Mouse (Mus musculus) layer of hippocampus, adult 18-20 months (tissue): Measurements from ENCODE around the gene Dnah12. TPM values are rescaled to one million over a fixed set of nuclear protein-coding genes. Genes with fewer than 3 reads are reported as not detected.
"Not testable (repeated sequence)": the region's sequence is repeated elsewhere in the genome, so short reads cannot be mapped to it uniquely, and the experiment has no call there.

Source experiments
- DNase-seq, 2 experiments: peaks; one replicate each; pipeline ENCODE4 v3.0.0; 2022; ENCODE audit warnings: low spot score in 2 of 2
- microRNA-seq, 2 experiments: library from miRNA; unstranded; fragments of <30 nt; microRNA quantifications; one replicate each; pipeline ENCODE4 v1.2.0; 2021
- total RNA-seq, 2 experiments: library from RNA; stranded (reverse); gene quantifications; 2 replicates each; pipeline ENCODE4 v1.2.3; 2021

Dnah12 gene
- total RNA-seq, 2 experiments from 2014 or later = 0.20 to 0.92 TPM

DNA sequence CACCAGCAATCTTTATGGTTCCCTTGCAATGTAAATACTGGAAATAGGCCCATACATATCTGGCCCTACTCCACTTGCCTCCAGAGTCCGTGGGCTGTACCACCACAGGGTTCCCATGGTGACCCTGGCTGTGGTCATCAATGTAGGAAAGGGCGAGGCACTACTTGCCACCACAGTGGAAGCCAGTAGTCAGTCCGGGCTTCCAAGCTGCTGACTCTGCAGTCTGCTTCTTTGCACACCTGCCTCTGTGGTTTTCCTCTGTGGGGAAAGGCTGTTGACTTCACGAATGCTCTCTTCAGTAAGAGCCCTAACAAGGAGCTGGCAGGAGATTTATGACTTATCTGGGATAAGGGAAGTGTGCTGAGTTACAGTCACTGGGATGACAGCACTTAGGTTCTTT, 185.7 kb downstream of the Dnah12 start:
- no peak for DNase-seq

DNA sequence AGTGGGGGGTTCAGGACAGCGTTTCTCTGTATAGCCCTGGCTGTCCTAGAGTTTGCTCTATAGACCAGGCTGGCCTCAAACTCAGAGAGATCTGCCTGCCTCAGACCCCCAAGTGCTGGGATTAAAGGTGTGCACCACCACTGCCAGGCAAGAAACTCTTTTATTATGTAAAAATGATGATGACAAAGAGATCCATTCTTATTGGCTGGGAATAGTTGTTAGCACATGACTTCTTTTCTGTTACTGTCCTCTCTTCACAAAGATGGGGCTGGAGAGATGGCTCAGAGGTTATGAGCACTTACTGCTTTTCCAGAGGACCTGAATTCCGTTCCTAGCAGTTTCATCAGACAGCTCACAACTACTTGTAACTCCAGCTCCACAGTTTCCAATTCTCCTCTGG, 186.9 kb downstream of the Dnah12 start:
- DNase-seq = no peak

DNA sequence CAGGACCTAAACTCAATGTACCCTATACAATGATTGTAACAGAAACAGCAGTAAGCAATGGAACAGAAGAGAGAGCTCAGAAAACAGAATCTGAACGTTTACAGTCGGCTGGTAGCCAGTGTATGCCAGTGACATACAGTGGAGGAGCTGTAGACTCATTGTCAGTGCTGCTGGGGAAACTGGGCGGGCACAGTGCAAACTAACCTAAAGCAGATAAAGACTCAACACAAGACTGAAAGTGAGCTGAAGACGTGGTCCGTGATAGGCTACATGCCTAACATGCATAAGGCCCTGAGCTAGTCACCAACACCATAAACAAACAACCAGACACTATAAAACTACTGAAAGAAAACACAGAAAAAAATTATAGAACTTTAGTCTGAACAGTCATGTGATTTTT, 188.6 kb downstream of the Dnah12 start:
- no peak for DNase-seq

DNA sequence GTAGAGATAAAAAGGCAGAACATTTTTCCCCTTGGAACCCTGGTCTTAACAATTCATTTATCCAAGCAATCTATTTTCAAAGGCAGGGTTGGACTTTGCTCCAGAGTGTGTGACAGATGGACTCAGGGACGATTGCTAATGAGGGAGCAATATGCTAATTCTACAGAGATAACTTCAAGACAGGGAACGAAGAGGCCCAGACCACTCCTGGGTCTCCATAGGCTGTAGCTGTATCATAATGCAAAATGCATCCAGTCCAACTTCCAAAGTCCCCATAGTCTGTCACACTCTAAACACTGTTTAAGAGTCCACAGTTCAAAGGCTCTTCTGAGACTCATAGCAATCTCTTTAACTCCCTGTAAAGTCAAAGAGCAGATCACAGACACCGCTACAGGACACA, 194.2 kb downstream of the Dnah12 start:
- no peak for DNase-seq

DNA sequence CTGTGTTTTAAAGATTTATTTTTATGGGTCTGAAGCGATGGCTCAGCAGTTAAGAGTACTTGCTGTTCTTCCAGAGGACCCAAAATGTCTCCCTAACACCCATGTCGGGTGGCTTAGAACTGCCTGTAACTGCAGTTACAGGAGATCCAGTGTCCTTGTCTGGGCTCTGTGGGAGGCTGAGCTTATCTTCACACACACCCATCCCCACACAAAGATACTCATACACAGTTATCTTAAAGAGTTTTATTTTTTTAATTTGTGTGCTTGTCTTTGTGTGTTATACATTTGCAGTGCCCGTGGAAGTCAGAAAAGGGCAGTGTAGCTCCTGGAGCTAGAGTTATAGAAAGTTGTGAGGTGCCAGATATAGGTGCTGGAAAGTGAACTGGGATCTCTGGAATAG, 197.7 kb downstream of the Dnah12 start:
- DNase-seq = no peak

DNA sequence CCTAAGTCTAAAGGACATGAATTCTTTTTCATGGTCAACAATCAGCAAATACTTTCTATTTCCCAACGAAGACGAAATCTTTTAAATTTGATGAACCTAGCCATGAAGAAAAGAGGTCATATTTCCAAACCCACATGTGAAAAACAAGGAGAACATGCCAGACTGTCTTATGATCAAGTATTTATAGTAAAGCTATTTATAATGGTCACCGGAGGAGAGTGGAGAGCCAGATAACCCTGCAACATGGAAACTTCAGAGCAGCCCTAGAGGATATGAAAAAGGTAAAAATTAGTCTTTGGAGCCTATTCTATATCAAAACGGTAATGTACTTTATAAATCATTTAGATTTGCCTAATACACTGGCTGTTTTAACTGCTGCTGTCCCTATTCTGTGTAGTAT, 201.3 kb downstream of the Dnah12 start, which contains the start of gene Asb14:
Asb14 (plus strand) TSS at position 166 of the 400 bp plus-strand sequence.
- no peak for DNase-seq

DNA sequence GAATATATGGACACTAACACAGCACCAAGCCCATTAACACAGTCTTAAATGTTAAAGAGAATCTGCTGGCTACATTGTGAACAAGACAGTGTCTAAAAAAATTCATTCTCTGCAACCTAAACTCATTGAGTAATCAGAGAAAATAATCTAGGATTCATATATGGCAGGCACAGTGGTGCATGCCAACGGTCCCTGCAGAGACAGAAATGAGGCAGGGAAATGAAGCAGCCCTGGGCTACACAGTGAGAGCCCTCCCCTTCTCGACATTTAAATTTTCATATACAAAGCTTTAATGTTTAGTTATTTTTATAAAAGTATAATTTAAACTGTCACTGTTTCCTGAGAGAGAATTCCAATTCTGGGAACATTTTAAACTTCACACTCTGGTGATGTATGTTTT, 206.4 kb downstream of the Dnah12 start:
- no peak for DNase-seq

DNA sequence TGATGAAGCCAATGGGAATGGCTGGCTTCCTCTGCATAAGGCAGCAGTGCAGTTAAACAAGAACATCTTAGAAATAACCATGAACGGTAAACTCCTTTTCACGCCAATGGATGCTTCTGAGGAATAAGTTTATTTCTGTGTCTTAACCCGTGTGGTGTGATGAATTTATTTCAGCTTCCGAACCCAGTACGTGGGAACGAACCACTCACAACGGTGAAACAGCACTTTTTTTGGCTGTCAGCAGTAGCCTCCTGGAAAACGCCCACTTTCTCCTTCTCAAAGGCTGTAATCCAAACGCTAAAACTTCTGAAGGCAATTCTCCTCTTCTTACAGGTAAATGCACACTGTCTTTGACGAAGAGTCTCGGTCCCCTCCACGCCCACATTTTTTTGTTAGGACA, 207.8 kb downstream of the Dnah12 start:
- no peak for DNase-seq

DNA sequence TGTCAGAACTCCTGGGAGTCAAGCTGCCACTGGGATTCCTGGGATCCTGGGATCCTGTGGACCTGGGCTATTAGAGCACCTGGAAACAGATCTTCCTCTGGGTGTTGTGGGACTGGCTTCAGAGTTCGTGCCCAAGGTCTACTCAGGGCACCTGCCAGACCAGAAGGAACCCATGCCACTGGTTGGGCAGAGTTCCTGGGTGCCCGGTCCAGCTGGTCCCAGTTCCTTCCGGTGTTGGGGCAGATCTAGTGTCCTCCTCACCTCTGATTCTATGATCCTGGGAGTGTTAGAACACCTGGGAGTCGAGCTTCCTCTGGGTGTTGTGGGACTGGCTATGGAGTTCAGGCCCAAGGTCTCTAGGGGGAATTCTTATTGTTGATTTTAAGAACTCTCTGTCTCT, 214.3 kb downstream of the Dnah12 start:
- DNase-seq = no peak

DNA sequence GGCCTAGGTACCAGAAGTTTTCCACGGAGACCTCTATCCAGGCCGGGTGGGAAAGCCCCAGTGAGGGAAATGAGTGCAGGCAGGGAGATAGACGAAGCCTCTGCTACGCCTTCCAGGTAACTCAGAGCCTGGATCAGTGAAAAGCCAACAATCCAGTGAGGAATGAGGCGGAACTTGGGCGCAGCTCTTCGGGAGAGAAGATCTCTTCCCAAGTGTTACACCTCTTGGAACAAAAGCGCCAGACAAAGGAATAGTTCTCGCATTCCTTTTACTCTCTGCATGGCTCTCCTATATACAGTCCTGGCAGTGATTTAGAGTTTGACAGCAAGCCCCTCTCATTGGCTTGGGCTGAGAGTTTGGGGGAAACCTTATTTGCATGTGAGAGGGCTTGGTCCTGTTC, 217.4 kb downstream of the Dnah12 start:
- DNase-seq = not testable (repeated sequence)

DNA sequence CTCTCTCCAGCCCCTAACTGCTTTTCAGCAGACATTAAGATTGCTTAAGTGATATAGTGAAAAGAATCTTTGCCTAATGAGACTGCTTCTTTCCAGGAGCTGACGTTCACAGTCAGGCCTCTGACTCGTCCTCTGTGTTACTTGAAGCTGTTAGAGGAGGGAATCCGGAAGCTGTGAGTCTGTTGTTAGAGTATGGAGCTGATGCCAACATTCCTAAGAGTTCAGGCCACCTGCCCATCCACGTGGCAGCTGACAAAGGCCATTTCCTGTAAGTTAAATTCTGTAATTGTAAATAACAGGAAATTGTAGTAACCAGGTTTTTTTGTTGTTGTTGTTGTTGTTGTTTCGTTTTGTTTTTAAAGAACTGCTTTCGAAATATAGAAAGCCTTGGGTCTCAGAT, 218.1 kb downstream of the Dnah12 start:
- no peak for DNase-seq

DNA sequence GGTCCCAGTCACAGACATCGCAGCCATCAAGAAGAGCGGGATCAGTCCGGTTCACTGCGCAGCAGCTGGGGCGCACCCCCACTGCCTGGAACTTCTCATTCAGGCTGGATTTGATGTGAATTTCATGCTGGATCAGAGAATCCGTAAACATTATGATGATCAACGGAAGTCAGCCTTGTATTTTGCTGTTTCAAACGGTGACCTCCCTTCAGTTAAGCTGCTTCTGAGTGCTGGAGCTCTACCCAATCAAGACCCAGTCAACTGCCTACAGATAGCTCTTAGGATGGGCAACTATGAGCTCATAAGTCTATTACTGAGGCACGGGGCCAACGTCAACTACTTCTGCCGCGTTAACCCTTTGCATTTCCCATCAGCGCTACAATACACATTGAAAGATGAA, 218.8 kb downstream of the Dnah12 start:
- DNase-seq = no peak

DNA sequence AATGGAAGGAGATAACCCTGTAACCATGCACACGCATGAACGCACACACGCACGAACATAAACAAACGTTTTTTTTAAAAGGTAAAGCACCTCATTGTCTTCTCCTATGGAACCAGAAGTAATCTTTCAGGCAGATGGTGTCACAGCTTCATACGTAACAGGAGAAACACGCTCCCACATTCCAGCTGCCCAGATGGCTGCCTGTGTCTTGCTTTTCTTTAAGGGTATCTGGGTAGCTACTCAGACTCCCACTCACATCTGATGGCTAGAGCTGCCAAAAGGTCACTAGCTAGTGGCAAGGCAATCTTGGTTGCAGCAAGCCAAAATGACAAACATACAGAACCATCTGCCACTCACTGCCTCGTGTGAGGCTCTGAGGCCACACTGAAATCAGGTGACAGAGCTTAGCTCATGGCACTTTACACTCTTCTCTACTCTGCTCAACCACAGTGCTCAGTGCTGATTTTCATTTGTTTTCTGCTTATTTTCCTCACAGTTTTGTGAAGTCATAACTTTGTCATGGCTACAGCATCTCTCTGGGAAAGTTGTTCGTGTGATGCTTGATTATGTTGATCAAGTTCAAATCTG, 220.7 kb downstream of the Dnah12 start:
- peak; percentile 16 to 42 for DNase-seq

DNA sequence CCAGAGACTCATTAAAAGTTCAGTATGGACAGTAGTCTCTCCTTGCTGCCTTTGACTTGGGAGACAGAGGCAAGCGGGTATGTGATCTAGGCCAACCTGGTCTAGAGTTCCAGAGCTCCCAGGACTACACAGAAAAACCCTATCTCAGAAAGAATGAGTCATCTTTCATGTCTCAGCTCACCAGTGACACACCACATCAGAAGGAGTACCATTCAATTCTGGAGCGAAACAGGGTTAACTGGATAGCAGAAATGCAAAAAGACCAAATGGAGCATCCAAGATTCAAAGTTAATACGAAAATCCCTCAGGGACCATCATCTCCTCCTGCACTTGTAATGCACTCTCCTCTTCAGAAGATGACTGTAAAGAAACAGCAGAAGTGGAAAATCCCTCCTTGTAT, 226.2 kb downstream of the Dnah12 start:
- DNase-seq = no peak

DNA sequence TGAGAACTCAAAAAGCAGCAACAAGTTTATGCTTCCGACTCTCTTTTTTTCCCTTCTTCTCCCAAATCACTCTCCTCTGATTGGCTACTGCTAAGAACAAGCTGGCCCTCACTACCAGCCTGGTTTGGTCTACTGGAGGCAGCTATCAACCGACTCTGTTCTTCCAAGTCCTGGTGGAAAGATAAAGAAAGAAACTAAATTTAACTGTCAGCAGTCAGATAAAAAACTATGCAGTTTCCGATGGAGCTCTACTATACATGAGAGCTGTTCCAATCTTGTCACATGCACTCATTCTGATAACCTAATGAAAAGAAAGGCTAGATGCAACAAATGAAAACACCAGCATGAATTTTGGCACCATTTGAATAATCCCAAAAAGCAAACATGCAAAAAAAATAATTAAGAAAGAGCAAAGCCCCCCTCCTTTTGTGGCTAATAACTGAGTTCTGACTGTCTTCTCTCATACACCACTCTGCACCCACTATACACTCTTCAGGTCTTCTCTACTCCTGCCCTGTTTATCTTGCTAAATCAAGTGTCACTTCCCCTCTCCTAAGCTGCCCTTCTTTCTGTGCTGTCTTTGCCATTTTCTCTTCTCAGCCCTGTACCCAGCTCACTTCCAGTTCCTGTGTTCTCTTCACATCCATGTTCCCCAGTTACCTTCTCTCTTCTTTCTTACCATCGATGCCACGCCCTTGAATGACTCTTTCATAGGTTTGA, 230.8 kb downstream of the Dnah12 start:
- no peak for DNase-seq

DNA sequence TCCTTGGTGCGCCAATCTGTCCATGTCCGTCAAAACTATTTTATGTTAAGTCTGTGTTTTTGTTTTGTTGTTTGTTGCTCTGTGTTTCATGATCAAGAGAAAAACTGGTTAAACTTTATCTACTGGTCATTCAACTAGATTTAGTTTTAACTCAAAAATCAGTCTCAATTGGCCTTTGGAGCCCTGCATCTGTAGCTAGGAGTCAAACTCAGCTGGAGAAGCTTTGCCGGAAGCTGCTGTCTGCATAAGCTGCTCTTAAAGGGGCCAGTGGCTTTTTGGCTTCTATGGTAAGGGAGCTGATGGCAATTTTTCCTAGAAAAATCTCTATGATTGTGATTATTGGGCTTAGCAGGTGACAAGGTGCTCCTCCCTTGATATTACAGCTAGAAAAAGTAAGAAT, 241.8 kb downstream of the Dnah12 start:
- DNase-seq = no peak

DNA sequence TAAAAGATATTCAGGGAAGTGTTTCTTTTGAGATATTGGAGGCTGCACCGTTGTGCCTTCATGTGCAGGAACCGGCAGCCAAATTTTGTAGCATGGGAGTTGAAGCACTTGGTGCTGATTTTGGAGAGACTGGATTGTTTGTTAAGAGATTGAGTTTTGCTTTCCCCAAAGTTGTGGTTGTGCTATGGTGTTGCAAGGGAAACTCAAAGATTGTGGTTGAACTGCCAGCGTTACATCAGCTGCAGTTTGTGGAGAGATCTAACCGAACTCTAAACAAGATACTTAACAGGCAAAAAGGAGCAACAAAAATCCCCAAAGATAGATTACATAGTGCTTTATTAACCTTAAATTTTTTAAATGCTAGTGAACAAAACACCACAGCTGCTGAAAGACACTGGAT, 242.5 kb downstream of the Dnah12 start:
- DNase-seq = no peak

Small RNA genes lying within 50 kb of the gene (microRNA-seq; reads per million reads assigned to microRNA genes)
- 0 to 0.74 reads per million in 2 experiments for gene Mir7672

Other genes with a start within 250 kb of the Dnah12 start
- 100 to 1,000 TPM in 1 of 2 experiments, 10 to 100 TPM in 1; 99.2 to 103 TPM for gene Slmap, start 158.3 kb upstream of the Dnah12 start, total RNA-seq
- 10 to 100 TPM; 24.8 to 25.6 TPM for gene Dennd6a, start 119.4 kb upstream of the Dnah12 start, total RNA-seq
- 100 to 1,000 TPM; 116 to 119 TPM for gene Arf4, start 55.2 kb upstream of the Dnah12 start, total RNA-seq
- gene Pde12, start 23.4 kb upstream of the Dnah12 start, total RNA-seq = 1 to 10 TPM; 7.9 to 8.3 TPM
- under 1 TPM in 1 of 2 experiments, not detected in 1; 0.43 TPM for gene Asb14, start 201.3 kb downstream of the Dnah12 start, total RNA-seq